Mouse (Mus musculus) liver, postnatal 0 days (tissue): ENCODE measurements around the gene Slc7a6os.
A peak's percentile ranks its signal among the peaks of the same experiment; 100 is the strongest.

ENCODE experiments used
- CTCF ChIP-seq: sonication (generic); IDR thresholded peaks from 2 replicates; pipeline ENCODE4 v1.5.1; 2016; ENCODE audit warnings: antibody characterized with exemption, low read depth
- EP300 ChIP-seq: IDR thresholded peaks from 2 replicates; pipeline ENCODE4 v1.6.1; 2016; ENCODE audit warnings: antibody characterized with exemption, low read depth, mild to moderate bottlenecking

GRCm38 (mm10) chr8:106219620-106220019, 8.9 kb upstream of the Slc7a6os start:
- TF ChIP-seq CTCF = peak; percentile 24
- TF ChIP-seq EP300 = no peak
